Mouse (Mus musculus) liver, adult 2 months (tissue): ENCODE measurements around the gene Mgat4a.

Source experiments
- CTCF ChIP-seq: fragments of 200-500 bp; IDR thresholded peaks from 2 replicates; pipeline ENCODE4 v1.5.1; 2011; ENCODE audit warnings: low read depth, low read length, control low read depth
- POLR2A ChIP-seq: fragments of 200-500 bp; IDR thresholded peaks from 2 replicates; pipeline ENCODE4 v1.6.1; 2011; ENCODE audit warnings: low read length, control low read depth; ENCODE audit not compliant: insufficient read depth; ENCODE audit errors: extremely low read depth

DNA sequence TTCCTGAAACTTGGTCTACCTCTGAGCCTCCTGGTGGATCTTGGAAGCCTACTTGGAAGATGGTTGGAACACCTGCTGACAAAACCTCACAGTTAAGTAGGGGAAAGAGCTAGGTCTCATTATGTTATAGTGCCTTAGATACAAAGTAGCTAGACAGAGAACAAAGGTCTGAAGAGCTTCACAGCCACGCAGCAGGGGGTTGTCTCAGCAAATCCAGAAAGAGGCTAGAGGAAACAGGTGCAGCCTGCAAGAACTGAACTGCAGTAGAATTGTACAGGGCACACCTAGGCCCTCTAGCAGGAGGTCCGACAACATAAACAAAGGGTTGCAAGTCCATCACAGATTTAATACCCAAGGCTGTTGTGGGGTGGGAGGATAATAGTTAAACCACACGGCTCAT is 30.6 kb downstream of the Mgat4a start:
- TF ChIP-seq POLR2A: no peak
- TF ChIP-seq CTCF: no peak
